Mouse (Mus musculus) olfactory bulb, adult 2 months (tissue): Measurements from ENCODE around the gene Dnajc8.
A peak's percentile ranks its signal among the peaks of the same experiment; 100 is the strongest.

Experiments
- CTCF ChIP-seq: fragments of 200-500 bp; IDR thresholded peaks from 2 replicates; pipeline ENCODE4 v1.5.1; 2012; ENCODE audit warnings: low read depth, mild to moderate bottlenecking, low read length, moderate library complexity; ENCODE audit not compliant: insufficient read depth
- POLR2A ChIP-seq: fragments of 200-500 bp; IDR thresholded peaks from 2 replicates; pipeline ENCODE4 v1.6.1; 2012; ENCODE audit warnings: mild to moderate bottlenecking, low read depth, low read length, moderate library complexity; ENCODE audit not compliant: insufficient read depth

- no peak for TF ChIP-seq CTCF
- peak; percentile 76 for TF ChIP-seq POLR2A
Measured at GRCm38 (mm10) chr4:132535406-132536121, at the start of gene Dnajc8.
